Mouse (Mus musculus) lung, embryonic 14.5 days (tissue): ENCODE data around the gene Ift57. TPM values are rescaled to one million over a fixed set of nuclear protein-coding genes. Genes with fewer than 3 reads are reported as not detected.
A peak's percentile ranks its signal among the peaks of the same experiment; 100 is the strongest.

ENCODE experiments used
- ATAC-seq: fragments of 200-750 bp; cut with Nextera tagmentation; 2 replicates; pipeline ENCODE4 v1.8.0; 2017; ENCODE audit warnings: mild to moderate bottlenecking, moderate TSS enrichment, moderate library complexity; ENCODE audit not compliant: insufficient read depth
- DNase-seq: peaks from one replicate; pipeline ENCODE4 v3.0.0-alpha.2; 2015
- H3K27ac ChIP-seq: fragments of 300-500 bp; sonication (generic); 2 replicates; pipeline ENCODE4 v1.5.1; 2014; ENCODE audit warnings: low read depth, mild to moderate bottlenecking, moderate library complexity
- H3K27me3 ChIP-seq: fragments of 300-500 bp; sonication (generic); 2 replicates; pipeline ENCODE4 v1.6.1; 2014; ENCODE audit warnings: low read length, control low read depth; ENCODE audit not compliant: insufficient read depth
- H3K36me3 ChIP-seq: fragments of 300-500 bp; sonication (generic); 2 replicates; pipeline ENCODE4 v1.6.1; 2014; ENCODE audit warnings: control low read depth; ENCODE audit not compliant: insufficient read depth
- H3K4me1 ChIP-seq: fragments of 300-500 bp; sonication (generic); 2 replicates; pipeline ENCODE4 v1.6.1; 2014; ENCODE audit warnings: antibody characterized with exemption, control low read depth; ENCODE audit not compliant: insufficient read depth
- H3K4me2 ChIP-seq: fragments of 300-500 bp; sonication (generic); 2 replicates; pipeline ENCODE4 v1.6.1; 2014; ENCODE audit warnings: mild to moderate bottlenecking
- H3K4me3 ChIP-seq: fragments of 300-500 bp; sonication (generic); 2 replicates; pipeline ENCODE4 v1.5.1; 2014; ENCODE audit warnings: low read depth, low read length
- H3K9ac ChIP-seq: fragments of 300-500 bp; sonication (generic); 2 replicates; pipeline ENCODE4 v1.6.1; 2014
- H3K9me3 ChIP-seq: fragments of 300-500 bp; sonication (generic); 2 replicates; pipeline ENCODE4 v1.6.1; 2016; ENCODE audit warnings: low read depth, low read length, control low read depth
- CTCF ChIP-seq: IDR thresholded peaks from 2 replicates; pipeline ENCODE4 v1.5.1; 2016; ENCODE audit warnings: antibody characterized with exemption, low read depth
- WGBS: fragments of 180-500 bp; shearing (Covaris S2); extraction: QIAGEN DNeasy Blood & Tissue Kit; methylation state at CpG from one replicate; pipeline ENCODE4 v1.1.7; 2014; 5-methylcytosine and 5-hydroxymethylcytosine counted together
- polyA plus RNA-seq: library from polyadenylated mRNA; unstranded; fragments of >200 nt; fragmentation: Nextera tagmentation; extraction: Ambion mirVana; gene quantifications from 2 replicates; pipeline ENCODE4 v1.2.1, GENCODE M21; 2014

Gene Ift57
- polyA plus RNA-seq, 1 experiment from 2014 or later = 31.9 TPM

GRCm38 (mm10) chr16:49723222-49723621 is 24.2 kb downstream of the Ift57 start:
- TF ChIP-seq CTCF = no peak
- Histone ChIP-seq H3K4me2 (no peak overlapping the region), H3K27ac (no peak overlapping the region), H3K36me3 (no peaks in the 10 kb centered on the region), H3K9me3 (no peaks in the 10 kb centered on the region), H3K4me3 (no peak overlapping the region), H3K27me3 (no peaks in the 10 kb centered on the region), H3K4me1 (no peaks in the 10 kb centered on the region), H3K9ac (no peak overlapping the region)
- WGBS = 60% methylated on average over 4 of the region's 4 CpGs
- no peak for ATAC-seq
- peak; percentile 25 for DNase-seq

GRCm38 (mm10) chr16:49724232-49724631 is 25.2 kb downstream of the Ift57 start:
- no peaks in the 10 kb centered on the region for H3K9me3 ChIP-seq
- no peak overlapping the region for H3K4me3 ChIP-seq
- no peak overlapping the region for H3K9ac ChIP-seq
- no peak for ATAC-seq
- no peaks in the 10 kb centered on the region for H3K4me1 ChIP-seq
- no peak for TF ChIP-seq CTCF
- no peak overlapping the region for H3K27ac ChIP-seq
- H3K4me2 ChIP-seq = no peak overlapping the region
- 73% methylated on average over 5 of the region's 5 CpGs for WGBS
- H3K27me3 ChIP-seq = no peaks in the 10 kb centered on the region
- DNase-seq = no peak
- H3K36me3 ChIP-seq = no peaks in the 10 kb centered on the region

GRCm38 (mm10) chr16:49724931-49725330 is 25.9 kb downstream of the Ift57 start:
- Histone ChIP-seq H3K4me3 (no peak overlapping the region), H3K4me1 (no peaks in the 10 kb centered on the region), H3K27ac (no peak overlapping the region), H3K4me2 (no peak overlapping the region), H3K9ac (no peak overlapping the region), H3K9me3 (no peaks in the 10 kb centered on the region), H3K36me3 (no peaks in the 10 kb centered on the region), H3K27me3 (no peaks in the 10 kb centered on the region)
- ATAC-seq (no peak), DNase-seq (no peak)
- TF ChIP-seq CTCF = no peak
- 60% methylated on average over 2 of the region's 2 CpGs for WGBS

- no peak overlapping the region for H3K4me3 ChIP-seq
- H3K36me3 ChIP-seq = no peaks in the 10 kb centered on the region
- H3K4me1 ChIP-seq = no peaks in the 10 kb centered on the region
- H3K9me3 ChIP-seq = no peaks in the 10 kb centered on the region
- H3K27me3 ChIP-seq = no peaks in the 10 kb centered on the region
- no peak overlapping the region for H3K4me2 ChIP-seq
- no peak for DNase-seq
- ATAC-seq = no peak
- H3K27ac ChIP-seq = no peak overlapping the region
- TF ChIP-seq CTCF = no peak
- H3K9ac ChIP-seq = no peak overlapping the region
- WGBS = 75% methylated on average over 5 of the region's 5 CpGs
Observed at GRCm38 (mm10) chr16:49725446-49725845, 26.4 kb downstream of the Ift57 start.

GRCm38 (mm10) chr16:49726216-49726615 is 27.2 kb downstream of the Ift57 start:
- H3K9ac ChIP-seq = no peak overlapping the region
- no peak overlapping the region for H3K27ac ChIP-seq
- DNase-seq (no peak), ATAC-seq (no peak)
- no peak for TF ChIP-seq CTCF
- H3K9me3 ChIP-seq = no peaks in the 10 kb centered on the region
- 67% methylated on average over 3 of the region's 3 CpGs for WGBS
- H3K4me1 ChIP-seq = no peaks in the 10 kb centered on the region
- H3K36me3 ChIP-seq = no peaks in the 10 kb centered on the region
- no peak overlapping the region for H3K4me3 ChIP-seq
- no peak overlapping the region for H3K4me2 ChIP-seq
- H3K27me3 ChIP-seq = no peaks in the 10 kb centered on the region

- no peak for DNase-seq
- H3K9ac ChIP-seq = no peak overlapping the region
- TF ChIP-seq CTCF = no peak
- no peaks in the 10 kb centered on the region for H3K27me3 ChIP-seq
- H3K4me3 ChIP-seq = no peak overlapping the region
- H3K9me3 ChIP-seq = no peaks in the 10 kb centered on the region
- no peak overlapping the region for H3K27ac ChIP-seq
- 62% methylated on average over 2 of the region's 2 CpGs for WGBS
- H3K4me2 ChIP-seq = no peak overlapping the region
- H3K36me3 ChIP-seq = no peaks in the 10 kb centered on the region
- H3K4me1 ChIP-seq = no peaks in the 10 kb centered on the region
- no peak for ATAC-seq
Observed at GRCm38 (mm10) chr16:49726761-49727160, 27.7 kb downstream of the Ift57 start.

- H3K36me3 ChIP-seq = no peaks in the 10 kb centered on the region
- no peak overlapping the region for H3K4me3 ChIP-seq
- no peak overlapping the region for H3K27ac ChIP-seq
- H3K27me3 ChIP-seq = no peaks in the 10 kb centered on the region
- ATAC-seq (no peak), DNase-seq (no peak)
- WGBS = 91% methylated on average over 9 of the region's 9 CpGs
- H3K4me2 ChIP-seq = no peak overlapping the region
- H3K9me3 ChIP-seq = no peaks in the 10 kb centered on the region
- no peaks in the 10 kb centered on the region for H3K4me1 ChIP-seq
- no peak overlapping the region for H3K9ac ChIP-seq
- no peak for TF ChIP-seq CTCF
Observed at GRCm38 (mm10) chr16:49736536-49736935, 37.5 kb downstream of the Ift57 start.

GRCm38 (mm10) chr16:49747360-49747759 is 48.3 kb downstream of the Ift57 start:
- Histone ChIP-seq H3K4me2 (no peak overlapping the region), H3K36me3 (no peaks in the 10 kb centered on the region), H3K4me3 (no peak overlapping the region), H3K9ac (no peak overlapping the region), H3K4me1 (no peaks in the 10 kb centered on the region), H3K27me3 (no peaks in the 10 kb centered on the region), H3K9me3 (no peaks in the 10 kb centered on the region), H3K27ac (no peak overlapping the region)
- ATAC-seq (no peak), DNase-seq (no peak)
- WGBS = 76% methylated on average over 2 of the region's 2 CpGs
- TF ChIP-seq CTCF = no peak
